Mouse (Mus musculus) layer of hippocampus, postnatal 25 days (tissue): ENCODE data around the gene 1700034J05Rik. TPM values are rescaled to one million over a fixed set of nuclear protein-coding genes. Genes with fewer than 3 reads are reported as not detected.
A peak's percentile ranks its signal among the peaks of the same experiment; 100 is the strongest.

Experiments used
- DNase-seq, 2 experiments: peaks; one replicate each; pipeline ENCODE4 v3.0.0; 2022; ENCODE audit warnings: mixed read lengths in 2 of 2, low spot score in 1 of 2; ENCODE audit errors: extremely low spot score in 1 of 2
- total RNA-seq, 2 experiments: library from RNA; stranded (reverse); gene quantifications; 2 replicates each; pipeline ENCODE4 v1.2.3; 2021

The 1700034J05Rik gene
- not detected for total RNA-seq

GRCm38 (mm10) chr6:146954258-146954657, at the start of gene 1700034J05Rik:
TSS of gene 1700034J05Rik (minus strand) at chr6:146954422.
- no peak for DNase-seq

- DNase-seq: no peak
Observed at GRCm38 (mm10) chr6:146999755-147000154, 45.5 kb upstream of the 1700034J05Rik start.

- no peak for DNase-seq
Observed at GRCm38 (mm10) chr6:146999302-146999701, 45.1 kb upstream of the 1700034J05Rik start.

GRCm38 (mm10) chr6:146998710-146999109, 44.5 kb upstream of the 1700034J05Rik start:
- DNase-seq: no peak

GRCm38 (mm10) chr6:146997006-146997405, 42.8 kb upstream of the 1700034J05Rik start:
- no peak for DNase-seq

- DNase-seq: no peak
Observed at GRCm38 (mm10) chr6:146995878-146996277, 41.7 kb upstream of the 1700034J05Rik start.

- DNase-seq: no peak
Observed at GRCm38 (mm10) chr6:146995391-146995790, 41.2 kb upstream of the 1700034J05Rik start.

GRCm38 (mm10) chr6:146994236-146994635, 40.0 kb upstream of the 1700034J05Rik start:
- DNase-seq: peak; percentile 39 to 77

GRCm38 (mm10) chr6:146984569-146984968, 30.3 kb upstream of the 1700034J05Rik start:
- no peak for DNase-seq

GRCm38 (mm10) chr6:146981249-146981835, 27.1 kb upstream of the 1700034J05Rik start:
- DNase-seq: no peak

GRCm38 (mm10) chr6:146979953-146980352, 25.7 kb upstream of the 1700034J05Rik start:
- DNase-seq: no peak

- no peak for DNase-seq
Observed at GRCm38 (mm10) chr6:146979115-146979744, 25.0 kb upstream of the 1700034J05Rik start.

- no peak for DNase-seq
Observed at GRCm38 (mm10) chr6:146978691-146979114, 24.5 kb upstream of the 1700034J05Rik start.

- DNase-seq: no peak
Observed at GRCm38 (mm10) chr6:146976446-146976845, 22.2 kb upstream of the 1700034J05Rik start.

GRCm38 (mm10) chr6:146973830-146974229, 19.6 kb upstream of the 1700034J05Rik start:
- DNase-seq: no peak

GRCm38 (mm10) chr6:146973406-146973805, 19.2 kb upstream of the 1700034J05Rik start:
- no peak for DNase-seq

GRCm38 (mm10) chr6:146972740-146973139, 18.5 kb upstream of the 1700034J05Rik start:
- no peak for DNase-seq

GRCm38 (mm10) chr6:146972009-146972408, 17.8 kb upstream of the 1700034J05Rik start:
- DNase-seq: no peak

- no peak for DNase-seq
Observed at GRCm38 (mm10) chr6:146971366-146971765, 17.1 kb upstream of the 1700034J05Rik start.

GRCm38 (mm10) chr6:146970811-146971210, 16.6 kb upstream of the 1700034J05Rik start:
- no peak for DNase-seq

- no peak for DNase-seq
Observed at GRCm38 (mm10) chr6:146967836-146968235, 13.6 kb upstream of the 1700034J05Rik start.

- DNase-seq: no peak
Observed at GRCm38 (mm10) chr6:146966446-146967019, 12.3 kb upstream of the 1700034J05Rik start.
